Mouse (Mus musculus): ENCODE measurements at regions not wholly inside any gene's neighbourhood (a gene's known extent, or its start where the extent isn't known, plus 50 kb on each side); places are given as distances from the start of the nearest gene placed in this dataset.

- peak overlapping the region; percentile 76 for H3K27ac ChIP-seq
- no peaks in the 10 kb centered on the region for H3K27me3 ChIP-seq
- no peak overlapping the region for H3K4me3 ChIP-seq
- H3K9me3 ChIP-seq, result no peaks in the 10 kb centered on the region
- peak; percentile 46; the same call in 1 of the 2 replicates for ATAC-seq (ENCODE audit: borderline replicate concordance, extremely low read depth, low FRiP score, low TSS enrichment)
- H3K36me3 ChIP-seq, result no peaks in the 10 kb centered on the region
- 56% methylated on average over 14 of the region's 14 CpGs for WGBS
- no peak overlapping the region for H3K9ac ChIP-seq
- no peak overlapping the region for H3K4me2 ChIP-seq
- peaks cover 15% of the 10 kb centered on the region for H3K4me1 ChIP-seq
Observed at GRCm38 (mm10) chr15:36360694-36361521, 646.7 kb downstream of the Zfp706 start.

GRCm38 (mm10) chr15:36355851-36356250, 651.7 kb downstream of the Zfp706 start:
- no peak for ATAC-seq (ENCODE audit: borderline replicate concordance, extremely low read depth, low FRiP score, low TSS enrichment)
- peaks cover 7% of the 10 kb centered on the region for H3K4me1 ChIP-seq
- 85% methylated on average over 9 of the region's 9 CpGs for WGBS

DNA sequence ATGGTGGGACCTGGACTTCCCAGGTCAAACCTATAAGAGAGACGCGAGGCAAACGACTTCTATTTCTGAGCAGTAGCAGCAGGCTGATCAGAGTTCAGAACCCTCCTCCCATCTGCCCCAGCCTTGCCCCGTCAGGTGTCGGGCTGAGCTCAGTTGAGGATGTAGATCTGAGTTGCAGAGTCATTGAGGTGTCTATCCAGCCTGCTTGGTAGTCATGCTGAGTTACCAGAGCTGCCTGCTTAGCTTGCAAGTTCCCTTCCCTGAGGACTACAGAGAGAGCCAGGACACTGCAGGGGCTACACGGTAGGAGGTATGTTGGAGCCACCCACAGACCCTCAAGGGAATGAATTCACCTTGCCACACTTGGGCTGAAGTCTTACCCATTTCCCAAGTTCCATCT, 653.0 kb downstream of the Zfp706 start:
- WGBS, result 76% methylated on average over 6 of the region's 6 CpGs
- no peak overlapping the region for H3K9ac ChIP-seq
- no peaks in the 10 kb centered on the region for H3K27me3 ChIP-seq
- no peaks in the 10 kb centered on the region for H3K9me3 ChIP-seq
- no peaks in the 10 kb centered on the region for H3K36me3 ChIP-seq
- no peak overlapping the region for H3K27ac ChIP-seq
- no peak overlapping the region for H3K4me3 ChIP-seq
- ATAC-seq (ENCODE audit: borderline replicate concordance, extremely low read depth, low FRiP score, low TSS enrichment), result no peak
- H3K4me2 ChIP-seq, result no peak overlapping the region
- 0 out of 2 replicates have a peak, but pooled peaks cover 3% of the 10 kb centered on the region for H3K4me1 ChIP-seq

More at GRCm38 (mm10) chr15:36355851-36356250, 651.7 kb downstream of the Zfp706 start:
- Histone ChIP-seq H3K27me3 (no peaks in the 10 kb centered on the region), H3K36me3 (no peaks in the 10 kb centered on the region), H3K9me3 (no peaks in the 10 kb centered on the region), H3K4me3 (no peak overlapping the region), H3K4me2 (no peak overlapping the region), H3K27ac (no peak overlapping the region), H3K9ac (no peak overlapping the region)

- H3K4me2 ChIP-seq, result no peak overlapping the region
- 0 out of 2 replicates have a peak, but pooled peaks cover 3% of the 10 kb centered on the region for H3K4me1 ChIP-seq
- WGBS, result 83% methylated on average over 3 of the region's 3 CpGs
- H3K9me3 ChIP-seq, result no peaks in the 10 kb centered on the region
- no peak overlapping the region for H3K4me3 ChIP-seq
- H3K27me3 ChIP-seq, result no peaks in the 10 kb centered on the region
- no peak overlapping the region for H3K9ac ChIP-seq
- H3K27ac ChIP-seq, result no peak overlapping the region
- no peak for ATAC-seq (ENCODE audit: borderline replicate concordance, extremely low read depth, low FRiP score, low TSS enrichment)
- no peaks in the 10 kb centered on the region for H3K36me3 ChIP-seq
Observed at GRCm38 (mm10) chr15:36353793-36354192, 653.8 kb downstream of the Zfp706 start.

DNA sequence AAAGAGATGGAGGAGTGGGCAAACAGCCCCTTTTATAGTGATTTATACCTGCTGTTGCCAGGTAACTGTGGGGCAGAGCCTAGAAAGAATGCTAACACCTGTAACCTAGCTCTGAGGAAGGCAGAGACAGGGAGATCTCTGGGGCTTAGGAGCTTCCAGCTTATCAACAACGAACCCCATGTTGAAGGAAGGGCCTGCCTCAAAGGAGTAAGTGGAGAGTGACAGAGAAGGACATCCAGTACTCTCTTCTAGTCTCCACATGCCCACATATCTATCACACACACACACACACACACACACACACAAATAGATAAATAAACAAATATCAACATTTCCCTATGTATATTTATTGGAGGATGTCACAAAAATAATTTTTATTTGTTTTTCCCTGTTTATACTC, 654.6 kb downstream of the Zfp706 start:
- Histone ChIP-seq H3K4me3 (no peak overlapping the region), H3K9ac (no peak overlapping the region), H3K4me2 (no peak overlapping the region), H3K27me3 (no peaks in the 10 kb centered on the region), H3K36me3 (no peaks in the 10 kb centered on the region), H3K27ac (no peak overlapping the region), H3K9me3 (no peaks in the 10 kb centered on the region), H3K4me1 (peaks cover 6% of the 10 kb centered on the region)
- no peak for ATAC-seq (ENCODE audit: borderline replicate concordance, extremely low read depth, low FRiP score, low TSS enrichment)
- WGBS, result 84% methylated on average over 1 of the region's 1 CpGs

DNA sequence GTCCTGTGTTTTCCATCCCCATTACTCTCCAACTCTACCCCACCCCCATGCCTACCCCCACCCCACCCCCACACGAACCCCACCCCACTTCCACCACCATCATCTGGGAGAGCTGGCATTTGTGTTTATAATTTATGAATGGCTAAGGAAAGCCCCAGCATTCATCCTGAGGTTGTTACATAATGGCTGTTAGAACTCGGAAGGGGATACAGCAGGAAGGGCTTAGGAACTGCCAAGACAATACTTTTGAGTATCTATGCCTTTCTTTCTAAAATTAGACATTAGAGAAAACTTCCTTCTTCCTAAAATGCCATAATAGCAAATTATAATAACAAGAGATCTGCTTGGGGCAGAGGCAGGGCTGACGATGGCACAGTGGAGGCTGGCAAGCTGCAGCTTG, 655.9 kb downstream of the Zfp706 start:
- WGBS, result 40% methylated on average over 3 of the region's 3 CpGs
- Histone ChIP-seq H3K9ac (no peak overlapping the region), H3K36me3 (no peaks in the 10 kb centered on the region), H3K4me2 (no peak overlapping the region), H3K4me3 (no peak overlapping the region), H3K9me3 (no peaks in the 10 kb centered on the region), H3K4me1 (peaks cover 14% of the 10 kb centered on the region), H3K27me3 (no peaks in the 10 kb centered on the region), H3K27ac (no peak overlapping the region)
- ATAC-seq (ENCODE audit: borderline replicate concordance, extremely low read depth, low FRiP score, low TSS enrichment), result no peak

DNA sequence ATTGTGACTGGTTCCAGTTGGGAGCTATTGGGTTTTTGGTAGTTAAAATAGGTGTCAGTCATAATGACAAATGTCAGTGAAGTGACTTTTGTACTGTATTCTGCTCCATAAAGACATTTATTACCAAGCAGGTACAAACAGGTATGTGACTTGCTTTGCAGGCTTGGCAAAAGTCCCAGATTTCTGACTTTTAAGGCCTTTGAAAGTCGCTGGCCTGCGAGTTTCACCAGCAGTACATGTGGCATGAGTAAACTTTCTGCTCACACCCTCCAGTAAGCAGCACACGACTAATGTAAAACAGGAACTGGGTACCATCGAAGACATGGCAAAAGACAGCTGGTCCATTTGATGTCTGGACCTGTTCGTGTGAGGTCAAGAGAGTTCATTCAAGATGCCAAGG, 659.2 kb downstream of the Zfp706 start:
- no peak overlapping the region for H3K9ac ChIP-seq
- H3K36me3 ChIP-seq, result no peaks in the 10 kb centered on the region
- H3K27ac ChIP-seq, result peak overlapping the region; percentile 82
- no peaks in the 10 kb centered on the region for H3K9me3 ChIP-seq
- no peak for ATAC-seq (ENCODE audit: borderline replicate concordance, extremely low read depth, low FRiP score, low TSS enrichment)
- no peaks in the 10 kb centered on the region for H3K27me3 ChIP-seq
- no peak overlapping the region for H3K4me3 ChIP-seq
- peaks cover 18% of the 10 kb centered on the region for H3K4me1 ChIP-seq
- H3K4me2 ChIP-seq, result no peak overlapping the region
- WGBS, result 46% methylated on average over 5 of the region's 5 CpGs

DNA sequence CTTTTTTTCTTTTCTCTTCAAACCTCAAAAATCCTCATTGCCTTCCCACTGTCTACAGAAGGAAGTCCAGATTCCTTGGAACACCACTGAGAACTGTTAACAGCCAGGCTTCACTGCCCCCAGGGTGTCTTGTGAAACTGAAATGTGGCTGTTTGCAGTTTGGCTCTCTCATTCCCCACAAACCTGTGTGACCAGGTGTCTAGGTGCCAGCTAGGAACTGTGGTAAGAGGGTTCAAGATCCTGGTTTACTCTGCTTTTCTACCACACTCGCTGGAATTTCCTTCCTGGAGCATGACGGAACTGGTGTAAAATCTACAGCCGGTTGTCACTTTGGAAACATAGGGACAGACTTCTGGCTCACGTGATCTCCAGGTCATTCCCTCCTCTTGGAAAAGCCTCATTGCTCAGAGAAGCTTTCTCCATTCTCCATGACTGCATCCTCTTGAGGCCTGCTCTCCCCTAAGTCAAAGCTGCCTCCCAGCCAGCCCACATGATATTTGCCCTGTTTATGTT, 660.2 kb downstream of the Zfp706 start:
- H3K4me1 ChIP-seq, result peaks cover 18% of the 10 kb centered on the region
- H3K27me3 ChIP-seq, result no peaks in the 10 kb centered on the region
- no peaks in the 10 kb centered on the region for H3K9me3 ChIP-seq
- peak overlapping the region; percentile 82 for H3K27ac ChIP-seq
- no peaks in the 10 kb centered on the region for H3K36me3 ChIP-seq
- no peak overlapping the region for H3K4me3 ChIP-seq
- H3K9ac ChIP-seq, result no peak overlapping the region
- H3K4me2 ChIP-seq, result no peak overlapping the region
- peak; percentile 41; the same call in 1 of the 2 replicates for ATAC-seq (ENCODE audit: borderline replicate concordance, extremely low read depth, low FRiP score, low TSS enrichment)
- WGBS, result 30% methylated on average over 4 of the region's 4 CpGs

DNA sequence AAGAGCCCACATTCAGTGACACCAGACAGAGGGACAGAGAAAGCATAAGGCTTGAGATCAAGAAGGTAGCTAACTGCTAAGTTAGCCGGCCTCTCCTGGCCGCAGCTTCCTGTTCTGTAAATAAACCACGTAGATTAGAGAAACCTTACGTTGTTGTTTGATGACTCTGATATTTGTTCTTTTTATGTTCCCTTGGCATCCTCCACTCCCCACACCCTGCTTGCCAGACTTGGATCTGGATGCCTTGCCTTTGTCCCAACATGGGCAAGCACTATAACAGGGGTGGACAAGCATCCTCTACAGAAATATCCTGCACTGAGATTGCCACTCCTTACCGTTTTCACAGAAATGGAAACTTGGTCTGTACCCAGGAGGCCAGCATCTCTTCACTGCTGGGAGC, 661.4 kb downstream of the Zfp706 start:
- ATAC-seq (ENCODE audit: borderline replicate concordance, extremely low read depth, low FRiP score, low TSS enrichment), result no peak
- Histone ChIP-seq H3K4me2 (no peak overlapping the region), H3K4me1 (peaks cover 16% of the 10 kb centered on the region), H3K27ac (no peak overlapping the region), H3K27me3 (no peaks in the 10 kb centered on the region), H3K9me3 (no peaks in the 10 kb centered on the region), H3K36me3 (no peaks in the 10 kb centered on the region), H3K4me3 (no peak overlapping the region), H3K9ac (no peak overlapping the region)
- WGBS, result 41% methylated on average over 5 of the region's 5 CpGs

- no peak overlapping the region for H3K4me3 ChIP-seq
- no peak overlapping the region for H3K4me2 ChIP-seq
- H3K9me3 ChIP-seq, result no peaks in the 10 kb centered on the region
- no peaks in the 10 kb centered on the region for H3K27me3 ChIP-seq
- WGBS, result 42% methylated on average over 4 of the region's 4 CpGs
- no peak overlapping the region for H3K27ac ChIP-seq
- peak; percentile 42; the same call in 1 of the 2 replicates for ATAC-seq (ENCODE audit: borderline replicate concordance, extremely low read depth, low FRiP score, low TSS enrichment)
- peaks cover 16% of the 10 kb centered on the region for H3K4me1 ChIP-seq
- H3K36me3 ChIP-seq, result no peaks in the 10 kb centered on the region
- H3K9ac ChIP-seq, result no peak overlapping the region
Observed at GRCm38 (mm10) chr15:36345413-36345812, 662.2 kb downstream of the Zfp706 start.

DNA sequence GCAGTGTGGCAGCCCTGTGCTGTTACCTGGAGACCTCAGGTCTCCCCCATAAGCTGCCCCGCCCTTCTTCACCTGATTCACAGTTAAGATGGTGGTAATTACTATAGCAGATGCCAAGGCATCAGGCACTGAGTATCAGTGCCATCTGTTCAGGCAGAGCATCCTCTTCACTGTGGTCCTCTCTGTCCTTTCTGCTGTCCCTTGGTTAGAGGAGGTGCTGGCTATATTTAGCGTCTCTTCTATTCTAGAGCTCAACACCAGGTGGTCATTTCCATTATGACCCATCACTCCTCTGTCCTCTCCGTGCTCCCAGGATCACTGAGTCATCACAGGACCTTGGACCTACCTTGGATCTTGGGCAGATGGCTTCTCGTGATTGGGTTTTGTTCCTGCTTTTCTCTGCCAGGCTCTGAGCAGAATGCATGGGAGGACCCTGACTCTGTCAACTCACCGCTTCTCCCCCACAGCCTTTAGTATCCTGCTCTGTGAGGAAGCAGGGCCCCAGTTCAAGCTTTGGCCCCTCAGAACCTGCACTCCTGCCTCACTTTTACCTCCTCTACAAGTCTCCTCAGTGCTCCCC, 667.5 kb downstream of the Zfp706 start:
- Histone ChIP-seq H3K9me3 (no peaks in the 10 kb centered on the region), H3K27me3 (no peaks in the 10 kb centered on the region), H3K36me3 (no peaks in the 10 kb centered on the region), H3K9ac (no peak overlapping the region), H3K27ac (no peak overlapping the region), H3K4me2 (no peak overlapping the region), H3K4me1 (no peaks in the 10 kb centered on the region), H3K4me3 (no peak overlapping the region)
- WGBS, result 78% methylated on average over 5 of the region's 5 CpGs
- ATAC-seq (ENCODE audit: borderline replicate concordance, extremely low read depth, low FRiP score, low TSS enrichment), result no peak

GRCm38 (mm10) chr15:36338766-36339165, 668.8 kb downstream of the Zfp706 start:
- H3K27me3 ChIP-seq, result no peaks in the 10 kb centered on the region
- H3K4me3 ChIP-seq, result no peak overlapping the region
- ATAC-seq (ENCODE audit: borderline replicate concordance, extremely low read depth, low FRiP score, low TSS enrichment), result no peak
- H3K9me3 ChIP-seq, result no peaks in the 10 kb centered on the region
- peaks cover 11% of the 10 kb centered on the region; the same call in 1 of the 2 replicates for H3K4me1 ChIP-seq
- no peak overlapping the region for H3K4me2 ChIP-seq
- WGBS, result 79% methylated on average over 2 of the region's 2 CpGs
- no peaks in the 10 kb centered on the region for H3K36me3 ChIP-seq
- H3K9ac ChIP-seq, result no peak overlapping the region
- H3K27ac ChIP-seq, result no peak overlapping the region
